Mouse (Mus musculus) C2C12 (cell line): ENCODE results near the gene H2al1j.
"Not testable (repeated sequence)": the region's sequence is repeated elsewhere in the genome, so short reads cannot be mapped to it uniquely, and the experiment has no call there.

Experiments used
- CEBPB ChIP-seq: IDR thresholded peaks from one replicate; pipeline ENCODE4 v1.6.1; 2011; ENCODE audit warnings: low read depth, mild to moderate bottlenecking, control low read depth, moderate library complexity
- CTCF ChIP-seq: IDR thresholded peaks from one replicate; pipeline ENCODE4 v1.5.1; 2011; ENCODE audit not compliant: control insufficient read depth, insufficient read depth, insufficient read length
- FOSL1 ChIP-seq: IDR thresholded peaks from one replicate; pipeline ENCODE4 v1.8.0; 2011; ENCODE audit warnings: mild to moderate bottlenecking, low read length; ENCODE audit not compliant: poor library complexity, insufficient read depth, severe bottlenecking
- MAX ChIP-seq: IDR thresholded peaks from one replicate; pipeline ENCODE4 v1.6.1; 2011; ENCODE audit warnings: mild to moderate bottlenecking, control low read depth
- MYOD1 ChIP-seq: IDR thresholded peaks from one replicate; pipeline ENCODE4 v1.6.1; 2011; ENCODE audit warnings: low read depth; ENCODE audit not compliant: control insufficient read depth, insufficient read length
- MYOG ChIP-seq: IDR thresholded peaks from one replicate; pipeline ENCODE4 v1.6.1; 2011; ENCODE audit not compliant: control insufficient read depth, insufficient read length; ENCODE audit errors: extremely low read depth
- USF1 ChIP-seq: IDR thresholded peaks from one replicate; pipeline ENCODE4 v1.6.1; 2011; ENCODE audit warnings: low read depth, mild to moderate bottlenecking, control low read depth, moderate library complexity

GRCm38 (mm10) chrX:11324359-11324758 lies 3.3 kb upstream of the H2al1j start, which contains the start of gene H2al1i:
- not testable (repeated sequence) for TF ChIP-seq CTCF, MYOG, MYOD1, MAX, CEBPB, USF1, FOSL1
